Mouse (Mus musculus): ENCODE measurements at regions not wholly inside any gene's neighbourhood (a gene's known extent, or its start where the extent isn't known, plus 50 kb on each side); places are given as distances from the start of the nearest gene placed in this dataset.

GRCm38 (mm10) chr16:76474481-76474880 lies 100.9 kb upstream of the Nrip1 start:
- TF ChIP-seq ZC3H11A (IDR thresholded peaks at IDR 0.05; ENCODE audit: borderline replicate concordance, low read depth, low read length): no peak
- no peak for TF ChIP-seq CHD2 (IDR thresholded peaks at IDR 0.05; ENCODE audit: low read depth, low read length)
- TF ChIP-seq ZNF384 (IDR thresholded peaks at IDR 0.05; ENCODE audit: low read depth, low read length): no peak
- no peak for TF ChIP-seq MAFK (IDR thresholded peaks at IDR 0.05; ENCODE audit: insufficient read depth, low read depth, low read length)

Measured in ES-E14 (cell line).